Mouse (Mus musculus) liver, postnatal 0 days (tissue): ENCODE data around the gene Gsdma2.

Experiments used
- CTCF ChIP-seq: sonication (generic); IDR thresholded peaks from 2 replicates; pipeline ENCODE4 v1.5.1; 2016; ENCODE audit warnings: antibody characterized with exemption, low read depth
- EP300 ChIP-seq: IDR thresholded peaks from 2 replicates; pipeline ENCODE4 v1.6.1; 2016; ENCODE audit warnings: antibody characterized with exemption, low read depth, mild to moderate bottlenecking

- TF ChIP-seq CTCF: no peak
- no peak for TF ChIP-seq EP300
Observed at GRCm38 (mm10) chr11:98701213-98701670, 54.7 kb downstream of the Gsdma2 start, which contains the start of gene Csf3.
